Mouse (Mus musculus) erythroblast, embryonic 14.5 days (primary cell): ENCODE data around the gene Gm765.

Experiments
- GATA1 ChIP-seq: IDR thresholded peaks from 2 replicates; pipeline ENCODE4 v1.6.1; 2012; ENCODE audit warnings: low read length, inconsistent platforms, mixed read lengths
- TAL1 ChIP-seq: IDR thresholded peaks from 3 replicates; pipeline ENCODE4 v1.6.1; 2012; ENCODE audit warnings: low read length, inconsistent platforms, mixed read lengths

- no peak for TF ChIP-seq GATA1
- no peak for TF ChIP-seq TAL1
Measured at GRCm38 (mm10) chr6:98288316-98288715, 54.2 kb downstream of the Gm765 start.
